Mouse (Mus musculus): ENCODE measurements around the gene Pou2f3.

DNA sequence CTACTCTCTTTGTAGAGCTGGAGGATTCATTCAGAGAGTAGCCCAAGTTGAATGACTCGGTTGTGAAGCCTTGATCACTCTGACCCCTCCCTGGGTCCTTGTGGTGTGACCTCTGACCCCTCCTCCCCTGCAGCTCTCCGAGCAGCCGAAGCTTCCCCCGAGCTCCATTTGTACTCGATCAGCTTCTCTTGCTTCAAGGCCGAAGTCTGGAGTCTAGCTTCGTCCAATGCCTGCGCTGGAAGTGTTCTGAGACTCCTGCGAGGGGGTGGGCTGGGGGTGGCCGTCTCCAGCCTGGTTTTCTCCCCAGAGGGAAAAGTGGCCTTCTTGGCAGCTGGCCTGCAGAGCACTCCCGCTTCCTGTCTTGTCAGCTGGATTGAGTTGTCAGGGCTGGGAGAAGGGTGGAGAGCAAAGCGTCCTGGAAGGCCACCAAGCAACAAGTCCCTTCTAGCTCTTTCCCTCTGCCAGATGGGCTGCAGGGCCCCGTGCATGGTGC lies at the start of gene Pou2f3:
- TF ChIP-seq POLR2A (IDR thresholded peaks at IDR 0.05; ENCODE audit: low read depth, low read length), result no peak
- no peak for TF ChIP-seq CTCF (conservative IDR thresholded peaks at IDR 0.05; ENCODE audit: insufficient read depth, insufficient read length, low read depth, low read length)
